Mouse (Mus musculus) stomach, embryonic 14.5 days (tissue): ENCODE measurements around the gene 4933427D14Rik. TPM values are rescaled to one million over a fixed set of nuclear protein-coding genes. Genes with fewer than 3 reads are reported as not detected.

Source experiments
- ATAC-seq: fragments of 200-750 bp; cut with Nextera tagmentation; 2 replicates; pipeline ENCODE4 v1.8.0; 2017; ENCODE audit warnings: low read depth, moderate TSS enrichment; ENCODE audit not compliant: insufficient number of reproducible peaks, insufficient read depth, low FRiP score
- H3K27ac ChIP-seq: fragments of 300-500 bp; sonication (generic); 2 replicates; pipeline ENCODE4 v1.5.1; 2014; ENCODE audit warnings: mild to moderate bottlenecking, low read length, moderate library complexity, mixed read lengths
- H3K27me3 ChIP-seq: fragments of 300-500 bp; sonication (generic); 2 replicates; pipeline ENCODE4 v1.6.1; 2014; ENCODE audit warnings: low read length, control low read depth, mixed read lengths; ENCODE audit not compliant: control insufficient read depth, insufficient read depth
- H3K36me3 ChIP-seq: fragments of 300-500 bp; sonication (generic); 2 replicates; pipeline ENCODE4 v1.6.1; 2014; ENCODE audit warnings: mild to moderate bottlenecking, control low read depth, low read length, moderate library complexity, mixed read lengths; ENCODE audit not compliant: control insufficient read depth, insufficient read depth
- H3K4me1 ChIP-seq: fragments of 300-500 bp; sonication (generic); 2 replicates; pipeline ENCODE4 v1.6.1; 2014; ENCODE audit warnings: low read length, control low read depth, mixed read lengths; ENCODE audit not compliant: control insufficient read depth, insufficient read depth
- H3K4me2 ChIP-seq: fragments of 300-500 bp; sonication (generic); replicated peaks from 2 replicates; pipeline ENCODE4 v1.6.1; 2014; ENCODE audit warnings: low read depth, low read length, control low read depth
- H3K4me3 ChIP-seq: fragments of 300-500 bp; sonication (generic); 2 replicates; pipeline ENCODE4 v1.5.1; 2014; ENCODE audit warnings: low read depth, low read length, control low read depth
- H3K9ac ChIP-seq: fragments of 300-500 bp; sonication (generic); replicated peaks from 2 replicates; pipeline ENCODE4 v1.6.1; 2014; ENCODE audit warnings: low read depth, mild to moderate bottlenecking, control low read depth, low read length, moderate library complexity, mixed read lengths
- H3K9me3 ChIP-seq: fragments of 300-500 bp; sonication (generic); 2 replicates; pipeline ENCODE4 v1.6.1; 2016; ENCODE audit warnings: low read depth, low read length, control low read depth; ENCODE audit not compliant: control insufficient read depth
- WGBS: fragments of 180-500 bp; shearing (Covaris S2); extraction: QIAGEN DNeasy Blood & Tissue Kit; methylation state at CpG from one replicate; pipeline ENCODE4 v1.1.7; 2014; 5-methylcytosine and 5-hydroxymethylcytosine counted together
- polyA plus RNA-seq: library from polyadenylated mRNA; unstranded; fragments of >200 nt; fragmentation: Nextera tagmentation; extraction: Ambion mirVana; gene quantifications from 2 replicates; pipeline ENCODE4 v1.2.1, GENCODE M21; 2014

The 4933427D14Rik gene
- polyA plus RNA-seq, 1 experiment from 2014 or later, result 13.5 TPM

GRCm38 (mm10) chr11:72132266-72132665 is 75.0 kb downstream of the 4933427D14Rik start:
- H3K27me3 ChIP-seq, result peaks cover 14% of the 10 kb centered on the region; the same call in 1 of the 2 replicates
- H3K4me2 ChIP-seq, result no peak overlapping the region
- no peak overlapping the region for H3K4me3 ChIP-seq
- H3K4me1 ChIP-seq, result peaks cover 23% of the 10 kb centered on the region
- H3K27ac ChIP-seq, result peak overlapping the region; percentile 52; the same call in 1 of the 2 replicates
- H3K9ac ChIP-seq, result no peak overlapping the region
- no peaks in the 10 kb centered on the region for H3K36me3 ChIP-seq
- no peaks in the 10 kb centered on the region for H3K9me3 ChIP-seq
- 7% methylated on average over 3 of the region's 3 CpGs for WGBS
- no peak for ATAC-seq

GRCm38 (mm10) chr11:72131697-72132096 is 75.6 kb downstream of the 4933427D14Rik start:
- H3K4me3 ChIP-seq, result no peak overlapping the region
- ATAC-seq, result no peak
- WGBS, result 86% methylated on average over 1 of the region's 1 CpGs
- H3K27me3 ChIP-seq, result peaks cover 14% of the 10 kb centered on the region; the same call in 1 of the 2 replicates
- H3K4me2 ChIP-seq, result no peak overlapping the region
- H3K27ac ChIP-seq, result no peak overlapping the region
- H3K9me3 ChIP-seq, result no peaks in the 10 kb centered on the region
- H3K36me3 ChIP-seq, result no peaks in the 10 kb centered on the region
- H3K4me1 ChIP-seq, result peaks cover 23% of the 10 kb centered on the region
- H3K9ac ChIP-seq, result no peak overlapping the region

GRCm38 (mm10) chr11:72130905-72131304 is 76.4 kb downstream of the 4933427D14Rik start:
- no peaks in the 10 kb centered on the region for H3K9me3 ChIP-seq
- peaks cover 23% of the 10 kb centered on the region for H3K4me1 ChIP-seq
- no peak for ATAC-seq
- no peak overlapping the region for H3K4me3 ChIP-seq
- WGBS, result 77% methylated on average over 3 of the region's 3 CpGs
- no peak overlapping the region for H3K27ac ChIP-seq
- peaks cover 14% of the 10 kb centered on the region; the same call in 1 of the 2 replicates for H3K27me3 ChIP-seq
- no peak overlapping the region for H3K9ac ChIP-seq
- H3K36me3 ChIP-seq, result no peaks in the 10 kb centered on the region
- no peak overlapping the region for H3K4me2 ChIP-seq

- H3K9ac ChIP-seq, result no peak overlapping the region
- peak overlapping the region; percentile 18; the same call in 1 of the 2 replicates for H3K4me2 ChIP-seq
- H3K36me3 ChIP-seq, result no peaks in the 10 kb centered on the region
- peaks cover 14% of the 10 kb centered on the region; the same call in 1 of the 2 replicates for H3K27me3 ChIP-seq
- no peaks in the 10 kb centered on the region for H3K9me3 ChIP-seq
- no peak for ATAC-seq
- WGBS, result 61% methylated on average over 3 of the region's 3 CpGs
- peaks cover 23% of the 10 kb centered on the region for H3K4me1 ChIP-seq
- H3K4me3 ChIP-seq, result no peak overlapping the region
- H3K27ac ChIP-seq, result no peak overlapping the region
Measured at GRCm38 (mm10) chr11:72130472-72130871, 76.8 kb downstream of the 4933427D14Rik start.

GRCm38 (mm10) chr11:72130021-72130420 is 77.2 kb downstream of the 4933427D14Rik start:
- Histone ChIP-seq H3K27me3 (peaks cover 13% of the 10 kb centered on the region; the same call in 1 of the 2 replicates), H3K9ac (no peak overlapping the region), H3K4me3 (no peak overlapping the region), H3K4me1 (peaks cover 19% of the 10 kb centered on the region), H3K9me3 (no peaks in the 10 kb centered on the region), H3K4me2 (peak overlapping the region; percentile 18), H3K36me3 (no peaks in the 10 kb centered on the region), H3K27ac (no peak overlapping the region)
- peak; percentile 64 for ATAC-seq
- WGBS, result 10% methylated on average over 11 of the region's 11 CpGs

GRCm38 (mm10) chr11:72129032-72129894 is 78.0 kb downstream of the 4933427D14Rik start:
- Histone ChIP-seq H3K9ac (no peak overlapping the region), H3K4me2 (no peak overlapping the region), H3K27ac (no peak overlapping the region), H3K4me3 (no peak overlapping the region), H3K27me3 (peaks cover 5% of the 10 kb centered on the region; the same call in 1 of the 2 replicates), H3K36me3 (no peaks in the 10 kb centered on the region), H3K4me1 (peaks cover 18% of the 10 kb centered on the region; the same call in 1 of the 2 replicates), H3K9me3 (no peaks in the 10 kb centered on the region)
- 49% methylated on average over 8 of the region's 8 CpGs for WGBS
- no peak for ATAC-seq

- Histone ChIP-seq H3K4me2 (no peak overlapping the region), H3K36me3 (no peaks in the 10 kb centered on the region), H3K4me1 (peaks cover 16% of the 10 kb centered on the region; the same call in 1 of the 2 replicates), H3K27me3 (no peaks in the 10 kb centered on the region), H3K4me3 (no peak overlapping the region), H3K9me3 (no peaks in the 10 kb centered on the region), H3K27ac (no peak overlapping the region), H3K9ac (no peak overlapping the region)
- WGBS, result 70% methylated on average over 5 of the region's 5 CpGs
- no peak for ATAC-seq
Measured at GRCm38 (mm10) chr11:72127450-72128189, 79.6 kb downstream of the 4933427D14Rik start.

GRCm38 (mm10) chr11:72125781-72126180 is 81.5 kb downstream of the 4933427D14Rik start:
- no peak overlapping the region for H3K9ac ChIP-seq
- no peak overlapping the region for H3K4me3 ChIP-seq
- 0 out of 2 replicates have a peak, but pooled peaks have one; percentile 5 for ATAC-seq
- H3K27me3 ChIP-seq, result no peaks in the 10 kb centered on the region
- no peak overlapping the region for H3K27ac ChIP-seq
- 72% methylated on average over 3 of the region's 3 CpGs for WGBS
- H3K4me1 ChIP-seq, result peaks cover 7% of the 10 kb centered on the region; the same call in 1 of the 2 replicates
- H3K9me3 ChIP-seq, result no peaks in the 10 kb centered on the region
- no peak overlapping the region for H3K4me2 ChIP-seq
- no peaks in the 10 kb centered on the region for H3K36me3 ChIP-seq
